Mouse (Mus musculus) megakaryocyte, embryonic 14.5 days (primary cell): ENCODE measurements around the gene Stra6. TPM values are rescaled to one million over a fixed set of nuclear protein-coding genes. Genes with fewer than 3 reads are reported as not detected.

Source experiments
- H3K27me3 ChIP-seq: replicated peaks from 2 replicates; pipeline ENCODE3; 2012; ENCODE audit warnings: inconsistent platforms
- H3K36me3 ChIP-seq: replicated peaks from 2 replicates; pipeline ENCODE3; 2012; ENCODE audit warnings: low read length, inconsistent platforms, mixed read lengths
- H3K4me1 ChIP-seq: 2 replicates; pipeline ENCODE4 v1.6.1; 2012; ENCODE audit warnings: inconsistent platforms
- H3K4me3 ChIP-seq: replicated peaks from 2 replicates; pipeline ENCODE3; 2012; ENCODE audit warnings: moderate library complexity, mild to moderate bottlenecking, inconsistent platforms
- H3K9me3 ChIP-seq: 2 replicates; pipeline ENCODE4 v1.6.1; 2012; ENCODE audit warnings: inconsistent platforms
- FLI1 ChIP-seq: IDR thresholded peaks from 2 replicates; pipeline ENCODE4 v1.6.1; 2012; ENCODE audit warnings: low read length, inconsistent platforms, mixed read lengths
- GATA1 ChIP-seq: IDR thresholded peaks from 3 replicates; pipeline ENCODE4 v1.6.1; 2012; ENCODE audit warnings: mixed read lengths, low read length, inconsistent platforms, borderline replicate concordance
- polyA plus RNA-seq: library from polyadenylated mRNA; stranded (reverse); fragments of >175 nt; gene quantifications from 2 replicates; pipeline ENCODE4 v1.2.3, GENCODE M21; 2012; ENCODE audit warnings: low replicate concordance; ENCODE audit not compliant: insufficient read depth

The Stra6 gene
- polyA plus RNA-seq, 1 experiment: not detected

- Histone ChIP-seq H3K4me3 (no peak overlapping the region), H3K4me1 (peaks cover 14% of the 10 kb centered on the region), H3K9me3 (no peaks in the 10 kb centered on the region), H3K36me3 (no peaks in the 10 kb centered on the region), H3K27me3 (peaks cover 77% of the 10 kb centered on the region)
- no peak for TF ChIP-seq FLI1
Measured at GRCm38 (mm10) chr9:58065532-58065931, 1.9 kb downstream of the Stra6 start.

GRCm38 (mm10) chr9:58065977-58066730 is 2.6 kb downstream of the Stra6 start:
- no peak for TF ChIP-seq FLI1
- no peak for TF ChIP-seq GATA1

GRCm38 (mm10) chr9:58066731-58067095 is 3.1 kb downstream of the Stra6 start:
- H3K36me3 ChIP-seq: no peaks in the 10 kb centered on the region
- no peak overlapping the region for H3K4me3 ChIP-seq
- peaks cover 2% of the 10 kb centered on the region for H3K4me1 ChIP-seq
- H3K27me3 ChIP-seq: peaks cover 80% of the 10 kb centered on the region
- no peak for TF ChIP-seq FLI1
- TF ChIP-seq GATA1: no peak
- no peaks in the 10 kb centered on the region for H3K9me3 ChIP-seq

More at GRCm38 (mm10) chr9:58065977-58066730, 2.6 kb downstream of the Stra6 start:
- H3K4me1 ChIP-seq: peaks cover 8% of the 10 kb centered on the region
- no peaks in the 10 kb centered on the region for H3K36me3 ChIP-seq
- H3K4me3 ChIP-seq: no peak overlapping the region
- H3K9me3 ChIP-seq: no peaks in the 10 kb centered on the region
- peaks cover 79% of the 10 kb centered on the region for H3K27me3 ChIP-seq

GRCm38 (mm10) chr9:58067546-58067945 is 4.0 kb downstream of the Stra6 start:
- no peaks in the 10 kb centered on the region for H3K9me3 ChIP-seq
- TF ChIP-seq GATA1: no peak
- no peak for TF ChIP-seq FLI1
- no peaks in the 10 kb centered on the region for H3K4me1 ChIP-seq
- peaks cover 80% of the 10 kb centered on the region for H3K27me3 ChIP-seq
- H3K4me3 ChIP-seq: no peak overlapping the region
- H3K36me3 ChIP-seq: no peaks in the 10 kb centered on the region

- Histone ChIP-seq H3K9me3 (no peaks in the 10 kb centered on the region), H3K27me3 (peaks cover 92% of the 10 kb centered on the region), H3K4me1 (no peaks in the 10 kb centered on the region), H3K36me3 (no peaks in the 10 kb centered on the region), H3K4me3 (no peak overlapping the region)
- TF ChIP-seq FLI1: no peak
- TF ChIP-seq GATA1: no peak
Measured at GRCm38 (mm10) chr9:58074561-58074960, 11.0 kb downstream of the Stra6 start.

- no peaks in the 10 kb centered on the region for H3K36me3 ChIP-seq
- peaks cover 91% of the 10 kb centered on the region for H3K27me3 ChIP-seq
- no peak for TF ChIP-seq GATA1
- no peak for TF ChIP-seq FLI1
- peaks cover 2% of the 10 kb centered on the region; the same call in 1 of the 2 replicates for H3K9me3 ChIP-seq
- no peaks in the 10 kb centered on the region for H3K4me1 ChIP-seq
- H3K4me3 ChIP-seq: no peak overlapping the region
Measured at GRCm38 (mm10) chr9:58084586-58084985, 21.0 kb downstream of the Stra6 start.

GRCm38 (mm10) chr9:58085074-58085473 is 21.5 kb downstream of the Stra6 start:
- Histone ChIP-seq H3K4me1 (no peaks in the 10 kb centered on the region), H3K27me3 (peaks cover 91% of the 10 kb centered on the region)
- TF ChIP-seq GATA1 (no peak), FLI1 (no peak)

GRCm38 (mm10) chr9:58086203-58086602 is 22.6 kb downstream of the Stra6 start:
- H3K4me1 ChIP-seq: no peaks in the 10 kb centered on the region
- H3K4me3 ChIP-seq: no peak overlapping the region
- no peaks in the 10 kb centered on the region for H3K36me3 ChIP-seq
- peaks cover 92% of the 10 kb centered on the region for H3K27me3 ChIP-seq
- peaks cover 2% of the 10 kb centered on the region; the same call in 1 of the 2 replicates for H3K9me3 ChIP-seq
- no peak for TF ChIP-seq GATA1
- TF ChIP-seq FLI1: no peak

More at GRCm38 (mm10) chr9:58085074-58085473, 21.5 kb downstream of the Stra6 start:
- H3K36me3 ChIP-seq: no peaks in the 10 kb centered on the region
- H3K4me3 ChIP-seq: no peak overlapping the region
- H3K9me3 ChIP-seq: peaks cover 2% of the 10 kb centered on the region; the same call in 1 of the 2 replicates

GRCm38 (mm10) chr9:58086861-58087260 is 23.3 kb downstream of the Stra6 start:
- peaks cover 92% of the 10 kb centered on the region for H3K27me3 ChIP-seq
- peaks cover 2% of the 10 kb centered on the region; the same call in 1 of the 2 replicates for H3K9me3 ChIP-seq
- H3K4me3 ChIP-seq: no peak overlapping the region
- H3K4me1 ChIP-seq: no peaks in the 10 kb centered on the region
- no peaks in the 10 kb centered on the region for H3K36me3 ChIP-seq
- TF ChIP-seq GATA1: no peak
- no peak for TF ChIP-seq FLI1

- Histone ChIP-seq H3K27me3 (peaks cover 92% of the 10 kb centered on the region), H3K4me3 (no peak overlapping the region), H3K36me3 (no peaks in the 10 kb centered on the region), H3K9me3 (peaks cover 2% of the 10 kb centered on the region; the same call in 1 of the 2 replicates), H3K4me1 (no peaks in the 10 kb centered on the region)
- TF ChIP-seq FLI1 (no peak), GATA1 (no peak)
Measured at GRCm38 (mm10) chr9:58087277-58087998, 23.9 kb downstream of the Stra6 start.
